Comparison of ENCODE assay signal across 30 mouse cellular contexts in genomic region chr4:109659571-109659970, GRCm38 (mm10). TPM values are rescaled to one million over a fixed set of nuclear protein-coding genes. Genes with fewer than 3 reads are reported as not detected.
DNase-seq lines count a peak whose midpoint lies in the region; ATAC-seq lines count a peak whose summit lies in the region.
"Had no signal": no experiment of that assay in that cellular context is flagged by ENCODE, and none has a peak within 500 bp of the region (broad histone marks: within the 10 kb centered on the region; RNA-seq: fewer than 3 reads in every experiment).

No protein-coding gene starts in this region.

- DNase-seq in embryo, embryonic 10.5 days (ENCODE audit: low spot score) = peak; percentile 55
- no peak for DNase-seq in embryo, embryonic 10 days (ENCODE audit: low spot score)
- peak; percentile 15 for DNase-seq in midbrain, embryonic 14.5 days
- peak; percentile 62 for DNase-seq in A20 (ENCODE audit: low read depth, low spot score)
- no peak for DNase-seq in left cerebral cortex, postnatal 4 days
- DNase-seq: adrenal gland, adult 8-10 months; adrenal gland, postnatal 25 days; B cell, adult 2 months; cerebellum, adult 11 months; cerebellum, adult 2 months; cerebellum, adult 9-11 months; cerebellum, postnatal 25 days; forebrain, postnatal 0 days; gastrocnemius, adult 2 months; gastrocnemius, postnatal 14 days; heart, adult 11 months; heart, postnatal 36 days; kidney, adult 2 months had no signal

- no peak for ATAC-seq in midbrain, embryonic 14.5 days (ENCODE audit: low FRiP score, low TSS enrichment)
- no peak for ATAC-seq in midbrain, embryonic 13.5 days
- ATAC-seq in erythroblast, adult 5-6 weeks (replicated peaks; ENCODE audit: low FRiP score, poor library complexity, severe bottlenecking) = no peak
- ATAC-seq: forebrain, embryonic 14.5 days; forebrain, postnatal 0 days; intestine, postnatal 0 days had no signal

- no peak overlapping the region for H3K27ac ChIP-seq in midbrain, embryonic 14.5 days (replicated peaks; ENCODE audit: low read depth, low read length)
- no peak overlapping the region for H3K27ac ChIP-seq in midbrain, embryonic 13.5 days
- H3K27ac ChIP-seq in brown adipose tissue, adult 24 weeks (replicated peaks; ENCODE audit: low read depth, low read length) = 0 out of 2 replicates have a peak overlapping the region, but pooled peaks have one; percentile 33
- H3K27ac ChIP-seq: embryonic facial prominence, embryonic 10.5 days; embryonic facial prominence, embryonic 13.5 days; forebrain, embryonic 10.5 days; gastrocnemius, adult 2 months; hindbrain, embryonic 13.5 days had no signal

- H3K27me3 ChIP-seq in midbrain, embryonic 14.5 days (ENCODE audit: control insufficient read depth, insufficient read depth, low read length) = peaks cover 82% of the 10 kb centered on the region
- H3K27me3 ChIP-seq in midbrain, embryonic 13.5 days = peaks cover 81% of the 10 kb centered on the region
- H3K27me3 ChIP-seq: CH12.LX had no signal

- no peaks in the 10 kb centered on the region for H3K36me3 ChIP-seq in midbrain, embryonic 14.5 days (ENCODE audit: control insufficient read depth, insufficient read depth, low read length)
- H3K36me3 ChIP-seq in midbrain, embryonic 13.5 days = no peaks in the 10 kb centered on the region
- H3K36me3 ChIP-seq: embryonic facial prominence, embryonic 10.5 days; embryonic facial prominence, embryonic 13.5 days; forebrain, embryonic 10.5 days; hindbrain, embryonic 13.5 days had no signal

- no peak overlapping the region for H3K9ac ChIP-seq in midbrain, embryonic 14.5 days (replicated peaks; ENCODE audit: low read length)
- H3K9ac ChIP-seq in midbrain, embryonic 13.5 days (replicated peaks) = no peak overlapping the region
- H3K9ac ChIP-seq: embryonic facial prominence, embryonic 13.5 days; forebrain, postnatal 0 days; hindbrain, embryonic 13.5 days had no signal

- no peaks in the 10 kb centered on the region for H3K4me1 ChIP-seq in midbrain, embryonic 14.5 days (ENCODE audit: control insufficient read depth, insufficient read depth, low read length)
- H3K4me1 ChIP-seq in midbrain, embryonic 13.5 days (replicated peaks) = peaks cover 14% of the 10 kb centered on the region
- H3K4me1 ChIP-seq in brown adipose tissue, adult 24 weeks (ENCODE audit: control insufficient read depth, insufficient read depth, insufficient read length, low read length) = peaks cover 3% of the 10 kb centered on the region

- intact Hi-C loops in left cerebral cortex, postnatal 4 days (cut with DNase I) = no loop called here

- no peaks in the 10 kb centered on the region for H3K9me3 ChIP-seq in midbrain, embryonic 14.5 days (ENCODE audit: control insufficient read depth, low read length)
- H3K9me3 ChIP-seq in midbrain, embryonic 13.5 days = no peaks in the 10 kb centered on the region
- H3K9me3 ChIP-seq: embryonic facial prominence, embryonic 10.5 days; embryonic facial prominence, embryonic 13.5 days; forebrain, embryonic 10.5 days; G1E; hindbrain, embryonic 13.5 days had no signal

- no peak overlapping the region for H3K4me3 ChIP-seq in midbrain, embryonic 14.5 days (replicated peaks; ENCODE audit: low read depth, low read length)
- no peak overlapping the region for H3K4me3 ChIP-seq in midbrain, embryonic 13.5 days (replicated peaks)
- no peak overlapping the region for H3K4me3 ChIP-seq in brown adipose tissue, adult 24 weeks (ENCODE audit: insufficient read depth, low read depth, low read length)
- H3K4me3 ChIP-seq: embryonic facial prominence, embryonic 10.5 days; embryonic facial prominence, embryonic 13.5 days; forebrain, embryonic 10.5 days; gastrocnemius, adult 2 months; hindbrain, embryonic 13.5 days had no signal

- 20% methylated on average over 2 of the region's 2 CpGs for WGBS in midbrain, embryonic 14.5 days
- 11% methylated on average over 2 of the region's 2 CpGs for WGBS in midbrain, embryonic 13.5 days

- H3K4me2 ChIP-seq in midbrain, embryonic 14.5 days (ENCODE audit: low read length) = no peak overlapping the region
- H3K4me2 ChIP-seq in midbrain, embryonic 13.5 days (replicated peaks) = no peak overlapping the region
- H3K4me2 ChIP-seq: embryonic facial prominence, embryonic 13.5 days; heart, embryonic 11.5 days; hindbrain, embryonic 13.5 days had no signal

RNA-seq across cellular contexts. Expression of gene Cdkn2c, which starts 7.4 kb away (rescaled TPM):
- 1.4 and 3.0 TPM in 2 replicates for polyA plus RNA-seq in midbrain, embryonic 14.5 days (2014; fragmentation: Nextera tagmentation; extraction: Ambion mirVana)
- 2.3 and 5.7 TPM in 2 replicates for polyA plus RNA-seq in midbrain, embryonic 13.5 days (2015; fragmentation: Nextera tagmentation; extraction: Ambion mirVana)
- polyA plus RNA-seq in brown adipose tissue, adult 24 weeks (2012; ENCODE audit: insufficient read depth, insufficient read length, missing spikeins) = 114 and 124 TPM in 2 replicates
- 25.0 and 37.2 TPM in 2 replicates for total RNA-seq in erythroblast, adult 5-6 weeks (2015; ENCODE audit: low replicate concordance)
- 30.1 and 31.7 TPM in 2 replicates for total RNA-seq in erythroblast, adult 5-6 weeks (2017; ENCODE audit: low replicate concordance)
- total RNA-seq in left cerebral cortex, postnatal 4 days (2021) = 10 to 100 TPM in 1 of 2 experiments, 1 to 10 TPM in 1; 8.1 to 10.4 TPM

RNA-seq across cellular contexts. Expression of gene Faf1, which starts 16.8 kb away (rescaled TPM):
- 40.9 and 48.4 TPM in 2 replicates for polyA plus RNA-seq in midbrain, embryonic 14.5 days (2014; fragmentation: Nextera tagmentation; extraction: Ambion mirVana)
- polyA plus RNA-seq in midbrain, embryonic 13.5 days (2015; fragmentation: Nextera tagmentation; extraction: Ambion mirVana) = 29.2 and 32.9 TPM in 2 replicates
- polyA plus RNA-seq in brown adipose tissue, adult 24 weeks (2012; ENCODE audit: insufficient read depth, insufficient read length, missing spikeins) = 26.6 and 28.3 TPM in 2 replicates
- 9.2 and 24.8 TPM in 2 replicates for total RNA-seq in erythroblast, adult 5-6 weeks (2015; ENCODE audit: low replicate concordance)
- 21.9 and 27.2 TPM in 2 replicates for total RNA-seq in erythroblast, adult 5-6 weeks (2017; ENCODE audit: low replicate concordance)
- 10 to 100 TPM; 43.6 TPM for total RNA-seq in left cerebral cortex, postnatal 4 days (2021)

Comparison
In these comparisons a context has a peak if more than half of its experiments do, and no peak if none do; other contexts are left out.
1. DNase-seq: peak in embryo, embryonic 10.5 days (single experiment), midbrain, embryonic 14.5 days (single experiment) and A20 (single experiment); none in embryo, embryonic 10 days (single experiment) and left cerebral cortex, postnatal 4 days (single experiment).
2. RNA of gene Cdkn2c, which starts 7.4 kb away (polyA plus RNA-seq): 114 to 124 TPM in brown adipose tissue, adult 24 weeks; 2.3 to 5.7 TPM in midbrain, embryonic 13.5 days and 1.4 to 3.0 TPM in midbrain, embryonic 14.5 days; every median in the first group is over 10 times any median in the second.